Mouse (Mus musculus) hindbrain, embryonic 12.5 days (tissue): Measurements from ENCODE around the gene Ttc27. TPM values are rescaled to one million over a fixed set of nuclear protein-coding genes. Genes with fewer than 3 reads are reported as not detected.

ENCODE experiments used
- ATAC-seq: fragments of 200-750 bp; cut with Nextera tagmentation; 2 replicates; pipeline ENCODE4 v1.8.0; 2017; ENCODE audit warnings: moderate TSS enrichment; ENCODE audit not compliant: low FRiP score
- H3K27ac ChIP-seq: fragments of 300-500 bp; sonication (generic); 2 replicates; pipeline ENCODE4 v1.5.1; 2016; ENCODE audit warnings: mild to moderate bottlenecking
- H3K27me3 ChIP-seq: fragments of 300-500 bp; sonication (generic); 2 replicates; pipeline ENCODE4 v1.6.1; 2016; ENCODE audit warnings: mild to moderate bottlenecking
- H3K36me3 ChIP-seq: fragments of 300-500 bp; sonication (generic); 2 replicates; pipeline ENCODE4 v1.6.1; 2016; ENCODE audit warnings: mild to moderate bottlenecking
- H3K4me1 ChIP-seq: fragments of 300-500 bp; sonication (generic); 2 replicates; pipeline ENCODE4 v1.6.1; 2016
- H3K4me2 ChIP-seq: fragments of 300-500 bp; sonication (generic); replicated peaks from 2 replicates; pipeline ENCODE4 v1.6.1; 2016; ENCODE audit warnings: mild to moderate bottlenecking
- H3K4me3 ChIP-seq: fragments of 300-500 bp; sonication (generic); 2 replicates; pipeline ENCODE4 v1.5.1; 2016; ENCODE audit warnings: mild to moderate bottlenecking
- H3K9ac ChIP-seq: fragments of 300-500 bp; sonication (generic); 2 replicates; pipeline ENCODE4 v1.6.1; 2016; ENCODE audit warnings: mild to moderate bottlenecking, moderate library complexity
- H3K9me3 ChIP-seq: fragments of 300-500 bp; sonication (generic); replicated peaks from 2 replicates; pipeline ENCODE4 v1.6.1; 2016; ENCODE audit warnings: mild to moderate bottlenecking
- WGBS: fragments of 180-500 bp; shearing (Covaris S2); methylation state at CpG from one replicate; pipeline ENCODE4 v1.1.7; 2016; 5-methylcytosine and 5-hydroxymethylcytosine counted together
- polyA plus RNA-seq: library from polyadenylated mRNA; unstranded; fragments of >200 nt; fragmentation: Nextera tagmentation; extraction: Ambion mirVana; gene quantifications from 2 replicates; pipeline ENCODE4 v1.2.1, GENCODE M21; 2016

Gene Ttc27
- polyA plus RNA-seq, 1 experiment from 2014 or later: 23.0 TPM

GRCm38 (mm10) chr17:74710731-74711130 lies 6.8 kb upstream of the Ttc27 start:
- no peak for ATAC-seq
- Histone ChIP-seq H3K4me3 (no peak overlapping the region), H3K9me3 (no peaks in the 10 kb centered on the region), H3K27me3 (no peaks in the 10 kb centered on the region), H3K9ac (no peak overlapping the region), H3K4me2 (no peak overlapping the region), H3K4me1 (no peaks in the 10 kb centered on the region), H3K27ac (no peak overlapping the region), H3K36me3 (no peaks in the 10 kb centered on the region)
- WGBS: 73% methylated on average over 4 of the region's 4 CpGs

- Histone ChIP-seq H3K27me3 (no peaks in the 10 kb centered on the region), H3K9me3 (no peaks in the 10 kb centered on the region), H3K27ac (no peak overlapping the region), H3K4me2 (no peak overlapping the region), H3K4me3 (no peak overlapping the region), H3K36me3 (no peaks in the 10 kb centered on the region), H3K4me1 (no peaks in the 10 kb centered on the region), H3K9ac (no peak overlapping the region)
- no peak for ATAC-seq
- WGBS: 92% methylated on average over 8 of the region's 8 CpGs
Measured at GRCm38 (mm10) chr17:74711627-74712026, 5.9 kb upstream of the Ttc27 start.

GRCm38 (mm10) chr17:74715128-74715527 lies 2.4 kb upstream of the Ttc27 start:
- H3K27ac ChIP-seq: no peak overlapping the region
- H3K4me1 ChIP-seq: peaks cover 7% of the 10 kb centered on the region
- no peaks in the 10 kb centered on the region for H3K27me3 ChIP-seq
- H3K4me3 ChIP-seq: no peak overlapping the region
- no peaks in the 10 kb centered on the region for H3K36me3 ChIP-seq
- H3K9me3 ChIP-seq: no peaks in the 10 kb centered on the region
- no peak overlapping the region for H3K4me2 ChIP-seq
- no peak overlapping the region for H3K9ac ChIP-seq
- ATAC-seq: no peak
- WGBS: 69% methylated on average over 3 of the region's 3 CpGs

GRCm38 (mm10) chr17:74715724-74716123 lies 1.8 kb upstream of the Ttc27 start:
- no peak overlapping the region for H3K9ac ChIP-seq
- H3K4me2 ChIP-seq: no peak overlapping the region
- H3K27ac ChIP-seq: no peak overlapping the region
- H3K9me3 ChIP-seq: no peaks in the 10 kb centered on the region
- no peaks in the 10 kb centered on the region for H3K27me3 ChIP-seq
- whole genome bisulfite sequencing: 68% methylated on average over 1 of the region's 1 CpGs
- H3K4me3 ChIP-seq: no peak overlapping the region
- no peak for ATAC-seq
- peaks cover 7% of the 10 kb centered on the region for H3K4me1 ChIP-seq
- H3K36me3 ChIP-seq: no peaks in the 10 kb centered on the region

GRCm38 (mm10) chr17:74716643-74717042 lies 889 bp upstream of the Ttc27 start:
- no peaks in the 10 kb centered on the region for H3K9me3 ChIP-seq
- H3K27ac ChIP-seq: no peak overlapping the region
- no peak for ATAC-seq
- WGBS: 63% methylated on average over 3 of the region's 3 CpGs
- no peak overlapping the region for H3K4me3 ChIP-seq
- H3K27me3 ChIP-seq: no peaks in the 10 kb centered on the region
- H3K9ac ChIP-seq: no peak overlapping the region; the same call in 1 of the 2 replicates
- peaks cover 7% of the 10 kb centered on the region for H3K4me1 ChIP-seq
- peaks cover 3% of the 10 kb centered on the region for H3K36me3 ChIP-seq
- peak overlapping the region; percentile 88; the same call in 1 of the 2 replicates for H3K4me2 ChIP-seq

GRCm38 (mm10) chr17:74717091-74717617 lies 378 bp upstream of the Ttc27 start:
- peak overlapping the region; percentile 71 for H3K4me3 ChIP-seq
- ATAC-seq: peak; percentile 46; the same call in 1 of the 2 replicates
- H3K27me3 ChIP-seq: no peaks in the 10 kb centered on the region
- 10% methylated on average over 14 of the region's 14 CpGs for WGBS
- H3K9ac ChIP-seq: peak overlapping the region; percentile 3; the same call in 1 of the 2 replicates
- H3K36me3 ChIP-seq: peaks cover 8% of the 10 kb centered on the region
- H3K27ac ChIP-seq: no peak overlapping the region
- H3K4me2 ChIP-seq: peak overlapping the region; percentile 88
- no peaks in the 10 kb centered on the region for H3K9me3 ChIP-seq
- peaks cover 7% of the 10 kb centered on the region for H3K4me1 ChIP-seq

- ATAC-seq: no peak
- Histone ChIP-seq H3K9ac (no peak overlapping the region), H3K36me3 (peaks cover 7% of the 10 kb centered on the region; the same call in 1 of the 2 replicates), H3K27ac (no peak overlapping the region), H3K4me1 (no peaks in the 10 kb centered on the region), H3K27me3 (no peaks in the 10 kb centered on the region), H3K4me2 (no peak overlapping the region), H3K9me3 (no peaks in the 10 kb centered on the region), H3K4me3 (no peak overlapping the region)
Measured at GRCm38 (mm10) chr17:74732872-74733271, 15.3 kb downstream of the Ttc27 start.

GRCm38 (mm10) chr17:74735392-74735791 lies 17.9 kb downstream of the Ttc27 start:
- Histone ChIP-seq H3K9me3 (no peaks in the 10 kb centered on the region), H3K27me3 (no peaks in the 10 kb centered on the region), H3K36me3 (peaks cover 7% of the 10 kb centered on the region; the same call in 1 of the 2 replicates), H3K9ac (no peak overlapping the region), H3K4me1 (no peaks in the 10 kb centered on the region), H3K4me3 (no peak overlapping the region), H3K27ac (no peak overlapping the region), H3K4me2 (no peak overlapping the region)
- ATAC-seq: no peak
- WGBS: 90% methylated on average over 11 of the region's 11 CpGs

GRCm38 (mm10) chr17:74749659-74750058 lies 32.1 kb downstream of the Ttc27 start:
- WGBS: 88% methylated on average over 1 of the region's 1 CpGs

GRCm38 (mm10) chr17:74751026-74751425 lies 33.5 kb downstream of the Ttc27 start:
- Histone ChIP-seq H3K36me3 (peaks cover 7% of the 10 kb centered on the region), H3K4me2 (no peak overlapping the region), H3K9ac (no peak overlapping the region), H3K4me1 (no peaks in the 10 kb centered on the region), H3K27me3 (no peaks in the 10 kb centered on the region), H3K9me3 (no peaks in the 10 kb centered on the region), H3K27ac (no peak overlapping the region), H3K4me3 (no peak overlapping the region)
- 93% methylated on average over 4 of the region's 4 CpGs for WGBS
- no peak for ATAC-seq

More at GRCm38 (mm10) chr17:74749659-74750058, 32.1 kb downstream of the Ttc27 start:
- Histone ChIP-seq H3K27me3 (no peaks in the 10 kb centered on the region), H3K27ac (no peak overlapping the region), H3K4me3 (no peak overlapping the region), H3K4me2 (no peak overlapping the region), H3K9me3 (no peaks in the 10 kb centered on the region), H3K9ac (no peak overlapping the region), H3K4me1 (no peaks in the 10 kb centered on the region), H3K36me3 (peaks cover 10% of the 10 kb centered on the region)
- no peak for ATAC-seq

GRCm38 (mm10) chr17:74752906-74753627 lies 35.5 kb downstream of the Ttc27 start:
- ATAC-seq: no peak
- Histone ChIP-seq H3K36me3 (peaks cover 2% of the 10 kb centered on the region), H3K27ac (no peak overlapping the region), H3K4me3 (no peak overlapping the region), H3K9ac (no peak overlapping the region), H3K4me2 (no peak overlapping the region), H3K9me3 (no peaks in the 10 kb centered on the region), H3K27me3 (no peaks in the 10 kb centered on the region), H3K4me1 (no peaks in the 10 kb centered on the region)
- 84% methylated on average over 8 of the region's 8 CpGs for WGBS

GRCm38 (mm10) chr17:74753628-74754104 lies 36.1 kb downstream of the Ttc27 start:
- Histone ChIP-seq H3K27me3 (no peaks in the 10 kb centered on the region), H3K27ac (no peak overlapping the region), H3K9ac (no peak overlapping the region), H3K4me3 (no peak overlapping the region), H3K36me3 (peaks cover 4% of the 10 kb centered on the region; the same call in 1 of the 2 replicates), H3K4me1 (no peaks in the 10 kb centered on the region), H3K9me3 (no peaks in the 10 kb centered on the region), H3K4me2 (no peak overlapping the region)
- ATAC-seq: no peak
- 83% methylated on average over 5 of the region's 5 CpGs for WGBS
